Mouse (Mus musculus) forebrain, embryonic 11.5 days (tissue): ENCODE data around the gene Mgea5. TPM values are rescaled to one million over a fixed set of nuclear protein-coding genes. Genes with fewer than 3 reads are reported as not detected.

Source experiments
- ATAC-seq: fragments of 200-750 bp; cut with Nextera tagmentation; replicated peaks from 2 replicates; pipeline ENCODE4 v1.8.0; 2017; ENCODE audit warnings: moderate TSS enrichment; ENCODE audit not compliant: low FRiP score
- DNase-seq: peaks from one replicate; pipeline ENCODE4 v3.0.0-alpha.2; 2017; ENCODE audit warnings: low spot score
- H3K27ac ChIP-seq: fragments of 300-500 bp; sonication (generic); 2 replicates; pipeline ENCODE4 v1.5.1; 2014; ENCODE audit warnings: low read depth, low read length
- H3K27me3 ChIP-seq: fragments of 300-500 bp; sonication (generic); 2 replicates; pipeline ENCODE4 v1.6.1; 2014; ENCODE audit warnings: mild to moderate bottlenecking, low read length, mixed read lengths; ENCODE audit not compliant: control insufficient read depth, insufficient read depth
- H3K36me3 ChIP-seq: fragments of 300-500 bp; sonication (generic); 2 replicates; pipeline ENCODE4 v1.6.1; 2014; ENCODE audit warnings: mild to moderate bottlenecking, low read length, moderate library complexity, mixed read lengths; ENCODE audit not compliant: control insufficient read depth, insufficient read depth
- H3K4me1 ChIP-seq: fragments of 300-500 bp; sonication (generic); replicated peaks from 2 replicates; pipeline ENCODE4 v1.6.1; 2014; ENCODE audit warnings: low read length, mixed read lengths; ENCODE audit not compliant: control insufficient read depth, insufficient read depth
- H3K4me2 ChIP-seq: fragments of 300-500 bp; sonication (generic); 2 replicates; pipeline ENCODE4 v1.6.1; 2014; ENCODE audit warnings: low read depth, mild to moderate bottlenecking, low read length, moderate library complexity, mixed read lengths; ENCODE audit not compliant: severe bottlenecking
- H3K4me3 ChIP-seq: fragments of 300-500 bp; sonication (generic); 2 replicates; pipeline ENCODE4 v1.5.1; 2014; ENCODE audit warnings: low read depth, low read length
- H3K9ac ChIP-seq: fragments of 300-500 bp; sonication (generic); 2 replicates; pipeline ENCODE4 v1.6.1; 2014; ENCODE audit warnings: low read length
- H3K9me3 ChIP-seq: fragments of 300-500 bp; sonication (generic); 2 replicates; pipeline ENCODE4 v1.6.1; 2016; ENCODE audit warnings: low read length, mixed read lengths; ENCODE audit not compliant: control insufficient read depth
- WGBS: fragments of 180-500 bp; shearing (Covaris S2); extraction: QIAGEN DNeasy Blood & Tissue Kit; methylation state at CpG from one replicate; pipeline ENCODE4 v1.1.7; 2014; 5-methylcytosine and 5-hydroxymethylcytosine counted together
- polyA plus RNA-seq: library from polyadenylated mRNA; unstranded; fragments of >200 nt; fragmentation: Nextera tagmentation; extraction: Ambion mirVana; gene quantifications from 2 replicates; pipeline ENCODE4 v1.2.1, GENCODE M21; 2014

The Mgea5 gene
- polyA plus RNA-seq, 1 experiment from 2014 or later, result 88.9 TPM

GRCm38 (mm10) chr19:45722188-45722587, 61.4 kb downstream of the Mgea5 start:
- DNase-seq, result no peak
- no peaks in the 10 kb centered on the region for H3K36me3 ChIP-seq
- no peak overlapping the region for H3K27ac ChIP-seq
- H3K4me2 ChIP-seq, result no peak overlapping the region
- ATAC-seq, result no peak
- WGBS, result 76% methylated on average over 5 of the region's 5 CpGs
- H3K4me3 ChIP-seq, result no peak overlapping the region
- H3K4me1 ChIP-seq, result peaks cover 7% of the 10 kb centered on the region; the same call in 1 of the 2 replicates
- no peak overlapping the region for H3K9ac ChIP-seq
- H3K27me3 ChIP-seq, result peaks cover 17% of the 10 kb centered on the region
- no peaks in the 10 kb centered on the region for H3K9me3 ChIP-seq

- H3K4me1 ChIP-seq, result peaks cover 7% of the 10 kb centered on the region; the same call in 1 of the 2 replicates
- 0 out of 2 replicates have a peak overlapping the region, but pooled peaks have one; percentile 31 for H3K4me2 ChIP-seq
- H3K9ac ChIP-seq, result no peak overlapping the region
- ATAC-seq (no peak), DNase-seq (no peak)
- H3K4me3 ChIP-seq, result no peak overlapping the region
- no peaks in the 10 kb centered on the region for H3K9me3 ChIP-seq
- WGBS, result 82% methylated on average over 3 of the region's 3 CpGs
- H3K27ac ChIP-seq, result no peak overlapping the region
- peaks cover 21% of the 10 kb centered on the region for H3K27me3 ChIP-seq
- no peaks in the 10 kb centered on the region for H3K36me3 ChIP-seq
These were observed 65.4 kb downstream of the Mgea5 start for GRCm38 (mm10) chr19:45718286-45718685.

DNA sequence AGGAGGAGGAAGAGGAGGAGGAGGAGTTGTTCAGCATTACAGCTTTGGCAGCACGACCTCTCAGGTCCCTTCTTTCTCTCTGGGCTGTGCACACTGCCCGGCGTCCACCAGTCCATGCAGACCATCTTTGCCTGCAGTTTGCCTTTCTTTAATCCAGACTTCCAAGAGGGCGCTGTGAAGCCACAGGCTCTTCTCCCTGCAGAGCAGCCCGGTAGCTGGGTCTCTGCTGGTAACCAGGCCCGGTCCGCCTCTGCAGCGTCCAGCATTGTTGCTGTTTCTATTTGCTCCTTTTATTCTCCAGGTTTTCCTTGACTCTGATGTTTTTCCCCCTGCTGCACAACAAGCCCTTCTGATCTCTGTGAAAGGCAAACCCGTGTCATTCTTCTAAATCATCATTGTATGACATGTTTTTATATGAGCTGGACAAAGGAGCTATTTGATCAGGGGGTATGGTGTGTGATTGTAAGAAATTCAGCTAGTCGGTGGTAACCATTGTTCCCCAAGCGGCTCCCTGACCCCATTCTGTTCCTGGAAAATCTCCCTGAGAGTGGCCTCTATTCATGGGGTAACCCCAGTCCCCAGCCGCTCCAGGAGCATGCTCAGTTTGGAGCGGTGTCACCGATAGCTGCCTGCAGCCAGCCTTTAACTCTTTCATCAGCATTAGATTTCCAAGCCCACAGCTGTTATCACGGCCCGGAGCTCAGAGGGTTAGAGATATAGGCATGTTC, 66.0 kb downstream of the Mgea5 start:
- no peak overlapping the region for H3K4me3 ChIP-seq
- H3K9ac ChIP-seq, result peak overlapping the region; percentile 35; the same call in 1 of the 2 replicates
- no peaks in the 10 kb centered on the region for H3K9me3 ChIP-seq
- peak; percentile 74; the same call in 1 of the 2 replicates for ATAC-seq
- peak; percentile 79 for DNase-seq
- peaks cover 21% of the 10 kb centered on the region for H3K27me3 ChIP-seq
- peaks cover 7% of the 10 kb centered on the region; the same call in 1 of the 2 replicates for H3K4me1 ChIP-seq
- H3K27ac ChIP-seq, result no peak overlapping the region
- peak overlapping the region; percentile 31 for H3K4me2 ChIP-seq
- no peaks in the 10 kb centered on the region for H3K36me3 ChIP-seq
- WGBS, result 3% methylated on average over 16 of the region's 16 CpGs

DNA sequence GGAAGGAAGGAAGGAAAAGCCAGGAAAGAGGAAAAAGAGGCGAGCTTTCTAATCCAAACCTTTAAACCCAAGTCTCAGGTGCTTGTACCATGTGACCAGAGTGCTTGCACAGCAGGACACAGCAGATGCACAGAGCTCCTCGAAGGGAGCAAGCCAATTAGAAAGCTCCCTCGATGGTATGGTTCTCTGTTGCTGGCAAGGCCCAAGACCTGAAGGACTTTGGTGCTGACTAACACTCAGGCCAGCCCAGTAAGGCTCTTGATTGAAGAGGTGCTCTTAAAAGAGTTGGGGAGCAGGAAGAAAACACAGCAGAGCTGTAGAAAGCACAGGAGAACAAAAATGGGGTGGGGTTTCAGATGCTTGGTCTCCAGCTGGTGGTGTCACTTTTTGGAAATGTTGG, 74.9 kb downstream of the Mgea5 start:
- Histone ChIP-seq H3K4me3 (no peak overlapping the region), H3K4me1 (no peaks in the 10 kb centered on the region), H3K27me3 (no peaks in the 10 kb centered on the region), H3K27ac (no peak overlapping the region), H3K4me2 (no peak overlapping the region), H3K36me3 (no peaks in the 10 kb centered on the region), H3K9me3 (no peaks in the 10 kb centered on the region), H3K9ac (no peak overlapping the region)
- DNase-seq (no peak), ATAC-seq (no peak)
- 77% methylated on average over 3 of the region's 3 CpGs for WGBS

Other genes starting within 250 kb of the Mgea5 start
- 22.6 and 24.0 TPM in 2 replicates for gene Poll, start 223.3 kb downstream of the Mgea5 start, polyA plus RNA-seq
- gene Gm17018, start 223.2 kb downstream of the Mgea5 start, polyA plus RNA-seq, result 49.7 and 53.9 TPM in 2 replicates
- gene Fbxw4, start 123.5 kb downstream of the Mgea5 start, polyA plus RNA-seq, result 5.0 and 7.3 TPM in 2 replicates
- 18.3 and 22.2 TPM in 2 replicates for gene Fgf8, start 40.9 kb downstream of the Mgea5 start, polyA plus RNA-seq
- 13.1 and 18.2 TPM in 2 replicates for gene Npm3, start 34.2 kb downstream of the Mgea5 start, polyA plus RNA-seq
- 0.76 and 1.5 TPM in 2 replicates for gene Kcnip2, start 32.2 kb upstream of the Mgea5 start, polyA plus RNA-seq
- gene Armh3, start 214.7 kb upstream of the Mgea5 start, polyA plus RNA-seq, result 17.2 and 19.4 TPM in 2 replicates
- 2.5 and 3.7 TPM in 2 replicates for gene Hps6, start 219.7 kb upstream of the Mgea5 start, polyA plus RNA-seq